Mouse (Mus musculus) cortical plate, adult 2 months (tissue): ENCODE measurements around the gene Smagp. TPM values are rescaled to one million over a fixed set of nuclear protein-coding genes. Genes with fewer than 3 reads are reported as not detected.

Source experiments
- H3K27ac ChIP-seq: fragments of 200-500 bp; 2 replicates; pipeline ENCODE4 v1.5.1; 2012; ENCODE audit warnings: low read length, control low read depth, inconsistent platforms; ENCODE audit not compliant: insufficient read depth
- H3K4me1 ChIP-seq: fragments of 200-500 bp; 2 replicates; pipeline ENCODE4 v1.6.1; 2011; ENCODE audit warnings: low read length; ENCODE audit not compliant: control insufficient read depth, insufficient read depth
- H3K4me3 ChIP-seq: fragments of 200-500 bp; 2 replicates; pipeline ENCODE4 v1.5.1; 2011; ENCODE audit warnings: mild to moderate bottlenecking, low read length, control low read depth; ENCODE audit not compliant: insufficient read depth
- CTCF ChIP-seq: fragments of 200-500 bp; IDR thresholded peaks from 2 replicates; pipeline ENCODE4 v1.5.1; 2011; ENCODE audit warnings: mild to moderate bottlenecking, control low read depth, low read length; ENCODE audit not compliant: insufficient read depth; ENCODE audit errors: extremely low read depth
- POLR2A ChIP-seq: fragments of 200-500 bp; IDR thresholded peaks from 2 replicates; pipeline ENCODE4 v1.6.1; 2011; ENCODE audit warnings: mild to moderate bottlenecking, low read length, control low read depth; ENCODE audit not compliant: insufficient read depth; ENCODE audit errors: extremely low read depth
- polyA plus RNA-seq: library from polyadenylated mRNA; depleted of rRNA; stranded (reverse); fragments of >200 nt; gene quantifications from 2 replicates; pipeline ENCODE4 v1.2.3, GENCODE M21; 2012; rRNA removed

Gene Smagp
- polyA plus RNA-seq, 1 experiment, result 4.2 TPM

DNA sequence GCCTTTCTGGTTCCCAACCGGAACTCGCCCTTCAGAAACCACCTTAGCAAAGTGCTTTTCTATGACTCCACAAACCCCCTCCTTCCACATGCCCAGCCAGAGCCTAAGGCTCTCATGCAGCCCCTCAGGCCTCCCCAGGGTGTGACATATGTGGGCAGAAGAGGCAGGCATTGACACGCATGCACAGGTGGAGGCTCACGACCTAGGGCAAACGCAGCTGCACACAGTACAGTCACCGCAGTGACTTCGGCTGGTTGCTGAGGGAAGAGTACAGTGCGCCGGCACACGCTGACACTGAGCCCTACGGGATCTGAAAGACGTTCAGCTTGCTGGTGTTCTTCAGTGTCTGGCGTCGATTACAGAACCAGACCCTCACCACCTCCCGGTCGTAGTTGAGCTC is 58.8 kb downstream of the Smagp start:
- Histone ChIP-seq H3K27ac (no peak overlapping the region), H3K4me1 (no peaks in the 10 kb centered on the region), H3K4me3 (no peak overlapping the region)
- TF ChIP-seq POLR2A (no peak), CTCF (no peak)

DNA sequence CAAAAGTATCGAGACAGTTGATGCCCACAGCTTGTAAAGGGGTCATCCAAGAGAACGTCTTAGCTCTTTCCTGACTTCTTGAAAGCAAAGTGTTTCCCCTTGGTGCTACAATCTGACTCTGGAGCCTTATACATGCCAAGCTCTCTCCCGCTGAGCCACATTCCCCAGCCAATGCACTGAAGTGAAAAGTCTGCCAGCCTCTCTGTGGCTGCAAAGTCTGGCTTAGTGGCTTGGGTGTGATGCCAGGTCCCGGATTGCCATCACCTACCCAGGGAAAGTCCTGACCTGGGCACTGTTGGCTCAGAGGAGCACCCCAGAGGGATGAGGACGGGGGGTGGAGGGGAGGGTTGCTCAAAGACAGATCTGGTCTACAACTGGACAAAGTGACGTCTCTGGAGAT is 59.9 kb downstream of the Smagp start:
- TF ChIP-seq CTCF (no peak), POLR2A (no peak)
- H3K27ac ChIP-seq, result no peak overlapping the region
- no peak overlapping the region for H3K4me3 ChIP-seq
- H3K4me1 ChIP-seq, result no peaks in the 10 kb centered on the region

DNA sequence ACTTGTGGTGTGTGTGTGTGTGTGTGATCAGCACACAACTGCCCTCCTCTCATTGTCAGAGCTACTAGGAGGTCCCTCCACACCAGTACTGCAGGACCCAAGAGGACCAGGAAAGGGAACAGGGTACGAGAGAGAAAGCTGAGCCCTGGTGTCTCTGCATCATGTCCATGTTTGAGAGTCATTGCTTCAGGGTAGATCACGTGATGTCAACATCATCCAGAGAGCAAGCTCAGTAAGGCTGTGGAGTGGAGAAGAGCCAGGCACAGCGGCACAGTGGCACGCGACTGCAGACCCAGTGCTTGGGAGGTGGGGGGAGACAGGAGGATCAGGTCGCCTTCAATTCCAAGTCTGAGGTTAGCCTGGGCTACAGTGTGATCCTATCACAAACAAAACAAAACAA is 60.3 kb downstream of the Smagp start:
- H3K27ac ChIP-seq, result no peak overlapping the region
- no peaks in the 10 kb centered on the region for H3K4me1 ChIP-seq
- TF ChIP-seq CTCF (no peak), POLR2A (no peak)
- no peak overlapping the region for H3K4me3 ChIP-seq

DNA sequence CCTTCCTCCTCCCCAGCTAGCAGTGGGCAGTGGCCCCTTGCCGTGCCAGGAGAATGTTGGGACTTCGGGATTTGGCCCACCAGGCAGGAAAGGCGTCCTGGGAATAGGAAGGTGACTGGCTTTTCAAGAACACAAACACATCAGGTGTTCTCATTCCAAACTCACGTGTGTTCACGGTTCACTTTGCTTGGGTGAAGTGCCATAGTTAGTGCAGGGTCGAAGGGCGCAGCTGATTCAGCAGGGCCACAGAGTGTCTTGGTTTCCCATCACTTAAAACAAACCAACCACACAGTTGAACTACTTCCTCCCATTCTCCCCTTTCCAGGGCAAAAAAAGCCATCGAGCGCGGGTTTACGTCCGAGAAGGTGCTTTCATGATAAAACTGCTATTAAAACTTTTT is 61.4 kb downstream of the Smagp start:
- Histone ChIP-seq H3K4me3 (no peak overlapping the region), H3K4me1 (no peaks in the 10 kb centered on the region), H3K27ac (no peak overlapping the region)
- no peak for TF ChIP-seq POLR2A
- TF ChIP-seq CTCF, result no peak

DNA sequence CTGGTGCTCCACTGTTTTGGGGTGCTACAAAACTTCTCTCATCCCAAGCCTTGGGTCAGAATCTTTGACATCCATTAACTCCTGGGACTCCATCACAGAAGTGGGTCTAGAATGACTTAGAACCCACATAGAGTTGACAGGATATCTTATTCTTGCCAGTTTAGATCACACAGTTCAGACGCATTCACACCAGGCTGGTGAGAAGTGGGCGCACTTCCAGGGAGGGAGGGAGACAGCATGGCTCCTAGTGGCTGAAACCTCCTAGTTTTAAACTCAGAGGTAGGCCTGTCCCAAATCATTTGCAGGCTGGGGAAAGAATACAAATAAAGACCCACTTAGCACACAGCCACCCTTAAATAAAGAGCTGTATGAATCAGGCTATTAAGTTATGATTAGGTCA is 62.4 kb downstream of the Smagp start:
- H3K27ac ChIP-seq, result no peak overlapping the region
- TF ChIP-seq CTCF, result no peak
- TF ChIP-seq POLR2A, result no peak
- H3K4me1 ChIP-seq, result no peaks in the 10 kb centered on the region
- H3K4me3 ChIP-seq, result no peak overlapping the region

DNA sequence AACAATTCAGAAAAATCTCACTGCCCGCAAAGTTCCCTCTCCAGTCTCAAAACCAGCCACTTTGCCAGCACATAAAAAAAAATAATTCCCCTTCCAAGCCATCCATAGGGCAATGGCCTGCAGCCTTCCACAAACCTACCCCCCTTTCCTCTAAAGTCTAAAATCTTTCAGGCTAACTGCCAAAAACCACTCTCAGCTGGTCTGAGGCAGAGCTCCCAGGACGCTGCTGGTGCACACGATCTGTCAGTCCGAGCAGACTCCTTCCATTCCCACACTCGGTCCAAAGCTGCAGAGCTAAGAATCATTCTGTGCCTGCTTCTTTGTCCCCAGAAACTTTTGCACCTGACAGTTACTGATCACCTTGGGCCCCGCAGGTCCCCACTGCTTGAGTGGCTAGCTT is 62.8 kb downstream of the Smagp start:
- no peak overlapping the region for H3K4me3 ChIP-seq
- TF ChIP-seq CTCF, result no peak
- no peak for TF ChIP-seq POLR2A
- H3K4me1 ChIP-seq, result no peaks in the 10 kb centered on the region
- H3K27ac ChIP-seq, result no peak overlapping the region

Other genes starting within 250 kb of the Smagp start
- 0.04 TPM in 1 of 2 replicates, not detected in the other for gene Gm5475, start 214.8 kb downstream of the Smagp start, polyA plus RNA-seq
- 47.8 and 51.6 TPM in 2 replicates for gene Slc11a2, start 211.9 kb downstream of the Smagp start, polyA plus RNA-seq
- gene Letmd1, start 167.9 kb downstream of the Smagp start, polyA plus RNA-seq, result 97.9 and 101 TPM in 2 replicates
- 24.4 and 24.7 TPM in 2 replicates for gene Csrnp2, start 141.5 kb downstream of the Smagp start, polyA plus RNA-seq
- gene Tfcp2, start 84.9 kb downstream of the Smagp start, polyA plus RNA-seq, result 20.2 and 22.6 TPM in 2 replicates
- gene Pou6f1, start 37.0 kb downstream of the Smagp start, polyA plus RNA-seq, result 120 and 132 TPM in 2 replicates
- 202 and 216 TPM in 2 replicates for gene Dazap2, start 21.6 kb downstream of the Smagp start, polyA plus RNA-seq
- gene Bin2, start 32.6 kb upstream of the Smagp start, polyA plus RNA-seq, result 7.4 and 7.6 TPM in 2 replicates
- gene Cela1, start 51.0 kb upstream of the Smagp start, polyA plus RNA-seq, result 7.9 and 8.3 TPM in 2 replicates
- gene Galnt6, start 92.4 kb upstream of the Smagp start, polyA plus RNA-seq, result 6.5 and 8.2 TPM in 2 replicates
- 31.4 and 36.0 TPM in 2 replicates for gene Slc4a8, start 124.8 kb upstream of the Smagp start, polyA plus RNA-seq
- gene Scn8a, start 232.9 kb upstream of the Smagp start, polyA plus RNA-seq, result 111 and 115 TPM in 2 replicates